Mouse (Mus musculus): ENCODE measurements at regions not wholly inside any gene's neighbourhood (a gene's known extent, or its start where the extent isn't known, plus 50 kb on each side); places are given as distances from the start of the nearest gene placed in this dataset.
"Not testable (repeated sequence)": the region's sequence is repeated elsewhere in the genome, so short reads cannot be mapped to it uniquely, and the experiment has no call there.

- peak; percentile 4 for DNase-seq (ENCODE audit: low spot score)
Measured at GRCm38 (mm10) chr4:6600766-6601367, 1638.0 kb downstream of the Car8 start.

- DNase-seq (ENCODE audit: low spot score): no peak
Measured at GRCm38 (mm10) chr4:6596321-6596720, 1642.5 kb downstream of the Car8 start.

- not testable (repeated sequence) for DNase-seq (ENCODE audit: low spot score)
Measured at GRCm38 (mm10) chr4:6592890-6593289, 1646.0 kb downstream of the Car8 start.

- DNase-seq (ENCODE audit: low spot score): peak; percentile 3
Measured at GRCm38 (mm10) chr4:6561604-6562357, 1677.1 kb downstream of the Car8 start.

GRCm38 (mm10) chr4:6539626-6540025 lies 1699.2 kb downstream of the Car8 start:
- no peak for DNase-seq (ENCODE audit: low spot score)

- DNase-seq (ENCODE audit: low spot score): no peak
Measured at GRCm38 (mm10) chr4:6532441-6532840, 1706.4 kb downstream of the Car8 start.

- DNase-seq (ENCODE audit: low spot score): no peak
Measured at GRCm38 (mm10) chr4:6517626-6518025, 1721.2 kb downstream of the Car8 start.

GRCm38 (mm10) chr4:6514823-6515222 lies 1721.7 kb upstream of the Impad1 start:
- DNase-seq (ENCODE audit: low spot score): peak; percentile 95

- DNase-seq (ENCODE audit: low spot score): no peak
Measured at GRCm38 (mm10) chr4:6513635-6514034, 1720.5 kb upstream of the Impad1 start.

- peak; percentile 75 for DNase-seq (ENCODE audit: low spot score)
Measured at GRCm38 (mm10) chr4:6512749-6513364, 1719.7 kb upstream of the Impad1 start.

GRCm38 (mm10) chr4:6508091-6508490 lies 1714.9 kb upstream of the Impad1 start:
- no peak for DNase-seq (ENCODE audit: low spot score)

Data from layer of hippocampus, adult 9-10 months (tissue).